Mouse (Mus musculus) lung, postnatal 10 days (tissue): Measurements from ENCODE around the gene Mylk2.

Experiments
- DNase-seq: peaks from one replicate; pipeline ENCODE4 v3.0.0; 2021

The Mylk2 gene

DNA sequence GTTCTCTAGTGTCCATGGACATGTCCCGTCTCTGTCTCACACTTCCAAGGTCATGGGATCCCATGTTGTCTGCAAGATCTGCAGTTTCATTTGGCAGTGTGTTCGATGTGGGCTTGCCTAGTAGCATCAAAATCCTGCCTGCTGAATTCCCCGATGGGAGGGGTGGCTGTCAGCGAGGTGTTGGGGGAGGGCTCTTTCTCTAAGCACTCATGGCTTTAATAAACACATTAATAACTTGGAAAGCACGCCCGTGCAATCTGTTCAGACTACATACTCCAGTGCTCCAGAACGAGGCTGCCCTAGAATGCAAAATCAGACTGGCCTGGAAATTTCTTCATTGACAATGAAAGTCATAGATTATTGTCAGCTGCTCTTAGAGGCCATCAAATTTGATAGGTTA, 35.9 kb downstream of the Mylk2 start:
- DNase-seq: peak; percentile 77

DNA sequence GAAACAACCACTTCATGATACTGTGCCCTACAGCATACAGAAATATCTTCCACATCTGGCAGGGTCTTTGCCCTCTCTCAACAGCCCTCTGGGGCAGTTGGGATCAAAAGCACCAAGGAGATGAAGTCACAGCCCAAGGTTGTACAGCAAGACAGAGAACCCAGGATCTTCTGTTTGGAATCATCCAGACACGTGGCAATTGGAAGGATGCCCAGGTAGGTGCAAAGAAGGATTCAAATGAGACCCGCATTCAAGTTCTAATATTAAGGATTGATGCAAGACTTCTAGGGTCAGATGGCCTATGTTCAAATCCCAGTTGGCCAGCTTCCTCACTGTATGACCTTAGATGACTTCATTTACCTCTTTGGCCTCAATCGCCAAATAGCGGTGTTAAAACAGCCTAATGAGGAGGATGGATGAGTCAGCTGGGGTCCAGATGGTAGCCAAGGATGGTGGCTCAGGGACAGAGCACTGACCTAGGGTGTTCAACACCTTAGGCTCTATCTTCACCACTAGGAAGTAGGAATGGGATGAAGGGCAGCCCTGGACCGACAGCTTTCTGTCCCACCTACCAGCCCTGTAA, 37.4 kb downstream of the Mylk2 start:
- no peak for DNase-seq

DNA sequence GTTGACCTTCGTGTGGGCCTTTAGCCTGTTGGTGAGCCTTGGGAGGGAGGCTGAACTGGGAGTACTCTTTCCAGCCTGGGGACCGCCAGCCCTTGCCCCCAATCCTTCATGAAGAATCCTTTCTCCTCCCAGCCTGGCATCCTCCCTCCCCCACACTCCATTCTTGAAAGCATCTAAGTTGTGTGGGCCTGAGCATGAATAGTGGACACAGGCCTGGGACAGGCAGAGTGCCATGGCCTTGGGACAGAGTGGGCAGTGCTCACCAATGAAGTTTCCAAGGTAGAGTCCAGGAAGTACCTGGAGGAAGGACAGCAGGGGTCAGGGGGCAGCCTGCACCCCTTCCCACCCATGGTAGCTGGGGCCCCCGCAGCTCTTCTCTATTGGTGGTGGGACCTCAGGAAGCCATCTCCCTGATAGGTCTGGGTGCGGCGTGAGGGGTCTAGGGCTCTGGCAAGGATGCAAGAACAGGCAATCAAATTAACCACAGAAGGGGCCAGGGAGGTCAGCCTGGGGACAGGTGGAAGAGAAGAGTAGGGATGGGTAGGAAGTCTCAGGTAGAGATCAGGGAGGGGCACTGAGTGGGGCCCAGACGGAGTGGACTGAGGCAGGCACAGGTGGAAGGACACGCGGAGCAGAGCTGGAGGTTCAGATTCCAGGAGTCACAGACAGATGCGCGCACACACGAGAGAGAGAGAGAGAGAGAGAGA, 39.4 kb downstream of the Mylk2 start:
- DNase-seq: no peak

DNA sequence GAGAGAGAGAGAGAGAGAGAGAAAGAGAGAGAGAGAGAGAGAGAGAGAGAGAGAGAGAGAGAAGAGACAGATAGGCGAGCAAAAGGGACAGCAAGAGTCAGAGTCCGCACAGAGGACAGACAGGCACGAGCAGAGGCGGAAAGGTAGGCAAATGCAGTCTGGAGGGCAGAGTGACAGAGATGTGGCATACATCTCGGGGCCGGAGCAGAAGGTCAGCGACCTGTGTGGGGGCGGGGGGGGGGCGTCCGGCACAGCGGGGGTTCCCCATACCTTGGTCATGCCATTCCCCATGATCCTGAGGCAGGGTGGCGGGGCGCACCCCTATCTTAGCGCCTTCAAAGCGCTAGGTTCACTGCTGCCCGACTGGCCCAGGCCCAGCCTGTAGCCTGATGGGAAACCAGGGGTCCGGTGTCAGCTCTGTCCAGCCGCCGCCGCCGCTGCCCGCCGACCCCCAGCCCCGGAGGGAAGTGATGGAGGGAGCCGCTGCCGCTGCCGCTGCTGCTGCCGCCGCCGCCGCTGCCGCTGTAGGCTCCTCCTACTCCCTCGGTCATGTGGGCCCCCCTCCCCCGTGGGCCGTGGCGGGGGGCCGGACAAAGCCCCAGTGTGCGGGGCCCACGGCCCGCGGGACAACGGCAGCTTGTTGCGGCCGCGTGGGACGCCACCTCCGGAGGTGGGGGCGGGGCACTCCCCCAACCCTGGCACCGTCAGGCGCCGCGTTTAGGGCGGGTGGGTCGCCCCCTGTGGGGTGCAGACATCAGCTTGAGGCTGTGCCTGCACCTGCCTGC, 40.1 kb downstream of the Mylk2 start, which contains the start of gene Dusp15:
Dusp15 (minus strand) TSS at position 634 of the 785 bp plus-strand sequence.
- DNase-seq: no peak

- no peak for DNase-seq
These were observed 40.9 kb downstream of the Mylk2 start for GRCm38 (mm10) chr2:152951850-152952720.

DNA sequence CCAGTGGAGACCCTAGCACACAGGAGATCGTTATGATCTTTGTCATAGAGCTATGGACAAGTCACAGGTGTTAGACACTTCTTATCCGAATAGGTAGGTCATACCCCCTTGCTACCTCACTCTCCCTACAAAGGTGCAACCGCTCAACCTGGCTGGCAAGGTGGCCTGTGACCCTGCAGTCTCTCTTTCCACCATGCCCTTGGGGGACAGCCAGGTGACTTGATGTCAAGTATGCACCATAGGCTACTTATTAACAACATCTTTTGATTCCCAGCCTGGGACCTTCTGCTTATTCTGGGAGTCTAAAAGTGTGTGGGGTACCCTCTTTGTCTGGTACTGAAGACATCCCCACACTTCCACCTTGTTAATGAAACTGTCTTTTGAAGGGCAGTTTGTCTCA, 47.0 kb downstream of the Mylk2 start:
- DNase-seq: no peak

DNA sequence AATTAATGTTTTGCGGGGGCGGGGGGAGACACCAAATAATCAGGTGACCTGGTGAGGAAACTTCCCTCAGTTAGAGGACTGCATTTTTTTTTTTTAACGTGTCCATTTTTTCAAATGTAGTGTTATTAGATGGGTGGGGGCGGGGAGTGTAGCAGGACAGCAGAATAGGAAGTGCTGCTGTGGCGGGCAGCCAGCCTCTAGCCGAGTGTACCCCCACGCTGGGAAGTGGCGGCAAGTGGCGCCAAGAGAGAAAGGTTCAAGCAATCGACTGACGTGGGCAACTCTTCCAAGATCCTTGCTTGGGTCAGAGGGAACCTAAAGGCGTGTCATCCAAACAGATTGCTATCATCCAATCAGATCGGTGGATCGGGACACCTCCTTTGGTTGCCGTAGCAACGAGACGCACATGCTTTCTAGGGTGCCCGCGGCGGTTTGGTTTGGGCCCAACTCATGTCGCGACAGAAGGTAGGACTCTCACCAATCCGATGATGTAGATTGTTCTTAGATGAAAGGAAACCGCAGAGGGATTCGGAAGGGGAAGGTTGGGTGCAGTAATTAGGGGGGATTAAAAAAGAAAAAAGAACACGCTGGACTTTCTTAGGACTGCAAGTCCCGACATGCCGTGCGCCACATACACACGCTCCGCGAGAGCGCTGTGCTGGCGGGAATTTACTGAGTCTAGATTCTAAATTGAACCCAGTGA, 51.1 kb downstream of the Mylk2 start, which contains the start of gene Ttll9:
Ttll9 (plus strand) TSS at position 395 of the 703 bp plus-strand sequence.
- peak; percentile 79 for DNase-seq

DNA sequence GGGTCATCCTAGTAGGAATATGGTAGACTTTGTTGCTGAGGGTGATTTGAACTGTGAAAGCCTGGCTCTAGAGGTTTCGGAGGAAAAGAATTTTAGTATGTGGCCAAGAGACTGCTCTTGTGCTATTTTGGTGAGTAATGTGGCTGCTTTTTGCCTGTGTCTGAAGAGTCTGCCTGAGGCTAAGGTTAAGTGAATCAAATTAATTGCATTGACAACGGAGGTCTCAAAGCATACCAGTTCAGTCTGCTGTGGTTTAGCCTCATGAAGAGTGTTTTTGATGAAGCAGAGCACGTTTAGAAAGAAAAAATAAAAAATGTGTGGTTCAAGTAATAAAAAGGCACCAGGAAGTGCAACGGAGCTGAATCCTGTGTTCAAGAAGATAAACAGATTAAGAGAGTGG, 54.4 kb downstream of the Mylk2 start:
- no peak for DNase-seq
